Mouse (Mus musculus): ENCODE results near the gene Nrtn. TPM values are rescaled to one million over a fixed set of nuclear protein-coding genes. Genes with fewer than 3 reads are reported as not detected.

Nrtn gene
- polyA plus RNA-seq, 2 experiments: 24.1 to 31.9 TPM

- Histone ChIP-seq H3K4me3 (replicated peaks; ENCODE audit: low read length) (no peak overlapping the region), H3K4me2 (replicated peaks; ENCODE audit: low read depth, low read length, severe bottlenecking) (no peak overlapping the region), H3K4me1 (ENCODE audit: control insufficient read depth, insufficient read depth, low read length) (no peaks in the 10 kb centered on the region), H3K36me3 (ENCODE audit: control insufficient read depth, insufficient read depth, low read length) (peaks cover 92% of the 10 kb centered on the region), H3K9me3 (ENCODE audit: control insufficient read depth, low read length) (no peaks in the 10 kb centered on the region), H3K27me3 (ENCODE audit: control insufficient read depth, insufficient read depth, low read length) (no peaks in the 10 kb centered on the region), H3K9ac (ENCODE audit: low read depth, low read length, severe bottlenecking) (no peak overlapping the region), H3K27ac (replicated peaks; ENCODE audit: low read depth, low read length) (no peak overlapping the region)
- DNase-seq (ENCODE audit: low spot score): no peak
- no peak for TF ChIP-seq POLR2A (IDR thresholded peaks at IDR 0.05; ENCODE audit: borderline replicate concordance, extremely low read depth, insufficient read depth, insufficient read length)
- WGBS: 86% methylated on average over 3 of the region's 3 CpGs
- no peak for ATAC-seq (ENCODE audit: low FRiP score, low read depth)
Measured at GRCm38 (mm10) chr17:56709708-56710107, 47.6 kb downstream of the Nrtn start.

- no peak overlapping the region for H3K27ac ChIP-seq (replicated peaks; ENCODE audit: low read depth, low read length)
- peaks cover 97% of the 10 kb centered on the region for H3K36me3 ChIP-seq (ENCODE audit: control insufficient read depth, insufficient read depth, low read length)
- WGBS: 81% methylated on average over 4 of the region's 4 CpGs
- H3K4me1 ChIP-seq (ENCODE audit: control insufficient read depth, insufficient read depth, low read length): no peaks in the 10 kb centered on the region
- no peaks in the 10 kb centered on the region for H3K27me3 ChIP-seq (ENCODE audit: control insufficient read depth, insufficient read depth, low read length)
- DNase-seq (ENCODE audit: low spot score) (no peak), ATAC-seq (ENCODE audit: low FRiP score, low read depth) (no peak)
- H3K9me3 ChIP-seq (ENCODE audit: control insufficient read depth, low read length): no peaks in the 10 kb centered on the region
- no peak overlapping the region for H3K9ac ChIP-seq (ENCODE audit: low read depth, low read length, severe bottlenecking)
- no peak overlapping the region for H3K4me3 ChIP-seq (replicated peaks; ENCODE audit: low read length)
- no peak for TF ChIP-seq POLR2A (IDR thresholded peaks at IDR 0.05; ENCODE audit: borderline replicate concordance, extremely low read depth, insufficient read depth, insufficient read length)
- no peak overlapping the region for H3K4me2 ChIP-seq (replicated peaks; ENCODE audit: low read depth, low read length, severe bottlenecking)
Measured at GRCm38 (mm10) chr17:56708692-56709091, 48.6 kb downstream of the Nrtn start.

GRCm38 (mm10) chr17:56706515-56706914 lies 50.8 kb downstream of the Nrtn start:
- no peak overlapping the region for H3K4me2 ChIP-seq (replicated peaks; ENCODE audit: low read depth, low read length, severe bottlenecking)
- H3K27me3 ChIP-seq (ENCODE audit: control insufficient read depth, insufficient read depth, low read length): no peaks in the 10 kb centered on the region
- no peak for TF ChIP-seq POLR2A (IDR thresholded peaks at IDR 0.05; ENCODE audit: borderline replicate concordance, extremely low read depth, insufficient read depth, insufficient read length)
- WGBS: 85% methylated on average over 1 of the region's 1 CpGs
- DNase-seq (ENCODE audit: low spot score) (no peak), ATAC-seq (ENCODE audit: low FRiP score, low read depth) (no peak)
- H3K4me3 ChIP-seq (replicated peaks; ENCODE audit: low read length): no peak overlapping the region
- H3K9me3 ChIP-seq (ENCODE audit: control insufficient read depth, low read length): no peaks in the 10 kb centered on the region
- no peak overlapping the region for H3K9ac ChIP-seq (ENCODE audit: low read depth, low read length, severe bottlenecking)
- no peak overlapping the region for H3K27ac ChIP-seq (replicated peaks; ENCODE audit: low read depth, low read length)
- H3K36me3 ChIP-seq (ENCODE audit: control insufficient read depth, insufficient read depth, low read length): peaks cover 98% of the 10 kb centered on the region
- H3K4me1 ChIP-seq (ENCODE audit: control insufficient read depth, insufficient read depth, low read length): no peaks in the 10 kb centered on the region

DNA sequence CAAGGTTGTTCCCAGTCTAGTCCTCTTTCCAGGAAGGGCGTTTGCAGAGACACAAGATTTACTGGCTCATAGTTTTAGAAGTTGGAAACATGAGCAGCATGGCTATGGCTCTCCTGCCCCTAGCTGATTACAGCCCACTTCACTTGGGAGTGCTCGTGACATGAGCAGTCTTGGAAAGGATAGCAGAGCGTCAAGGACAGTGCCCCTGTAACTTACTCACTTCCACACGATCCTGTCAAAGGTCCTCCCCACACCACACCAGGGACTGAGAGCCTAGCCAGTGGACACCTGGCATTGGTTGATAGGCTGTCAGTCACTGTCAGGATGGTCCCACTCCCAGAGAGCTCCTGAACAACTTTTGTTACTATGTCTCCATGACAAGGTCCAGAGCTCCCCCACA lies 54.3 kb downstream of the Nrtn start:
- H3K4me2 ChIP-seq (replicated peaks; ENCODE audit: low read depth, low read length, severe bottlenecking): no peak overlapping the region
- H3K4me1 ChIP-seq (ENCODE audit: control insufficient read depth, insufficient read depth, low read length): no peaks in the 10 kb centered on the region
- DNase-seq (ENCODE audit: low spot score) (no peak), ATAC-seq (ENCODE audit: low FRiP score, low read depth) (no peak)
- no peak overlapping the region for H3K9ac ChIP-seq (ENCODE audit: low read depth, low read length, severe bottlenecking)
- 82% methylated on average over 4 of the region's 4 CpGs for WGBS
- no peak for TF ChIP-seq POLR2A (IDR thresholded peaks at IDR 0.05; ENCODE audit: borderline replicate concordance, extremely low read depth, insufficient read depth, insufficient read length)
- no peaks in the 10 kb centered on the region for H3K9me3 ChIP-seq (ENCODE audit: control insufficient read depth, low read length)
- no peak overlapping the region for H3K27ac ChIP-seq (replicated peaks; ENCODE audit: low read depth, low read length)
- H3K36me3 ChIP-seq (ENCODE audit: control insufficient read depth, insufficient read depth, low read length): peaks cover 98% of the 10 kb centered on the region
- no peak overlapping the region for H3K4me3 ChIP-seq (replicated peaks; ENCODE audit: low read length)
- H3K27me3 ChIP-seq (ENCODE audit: control insufficient read depth, insufficient read depth, low read length): no peaks in the 10 kb centered on the region

Other genes with a start within 250 kb of the Nrtn start
- not detected in 2 replicates for gene Znrf4, start 245.1 kb downstream of the Nrtn start, polyA plus RNA-seq (2012; rRNA removed)
- gene Znrf4, start 245.1 kb downstream of the Nrtn start, polyA plus RNA-seq (2014; fragmentation: Nextera tagmentation; extraction: Ambion mirVana): 0.17 TPM in 1 of 2 replicates, not detected in the other
- 7.7 and 8.7 TPM in 2 replicates for gene Gm20219, start 203.1 kb downstream of the Nrtn start, polyA plus RNA-seq (2012; rRNA removed)
- gene Gm20219, start 203.1 kb downstream of the Nrtn start, polyA plus RNA-seq (2014; fragmentation: Nextera tagmentation; extraction: Ambion mirVana): 5.7 and 9.1 TPM in 2 replicates
- gene Safb2, start 172.9 kb downstream of the Nrtn start, polyA plus RNA-seq (2012; rRNA removed): 99.9 and 133 TPM in 2 replicates
- gene Safb2, start 172.9 kb downstream of the Nrtn start, polyA plus RNA-seq (2014; fragmentation: Nextera tagmentation; extraction: Ambion mirVana): 52.1 and 66.3 TPM in 2 replicates
- 157 and 169 TPM in 2 replicates for gene Safb, start 172.7 kb downstream of the Nrtn start, polyA plus RNA-seq (2012; rRNA removed)
- gene Safb, start 172.7 kb downstream of the Nrtn start, polyA plus RNA-seq (2014; fragmentation: Nextera tagmentation; extraction: Ambion mirVana): 71.8 and 83.6 TPM in 2 replicates
- 112 and 141 TPM in 2 replicates for gene 2410015M20Rik, start 147.8 kb downstream of the Nrtn start, polyA plus RNA-seq (2012; rRNA removed)
- gene 2410015M20Rik, start 147.8 kb downstream of the Nrtn start, polyA plus RNA-seq (2014; fragmentation: Nextera tagmentation; extraction: Ambion mirVana): 257 and 294 TPM in 2 replicates
- 2,428 and 2,960 TPM in 2 replicates for gene Rpl36, start 144.1 kb downstream of the Nrtn start, polyA plus RNA-seq (2012; rRNA removed)
- 2,222 and 2,347 TPM in 2 replicates for gene Rpl36, start 144.1 kb downstream of the Nrtn start, polyA plus RNA-seq (2014; fragmentation: Nextera tagmentation; extraction: Ambion mirVana)
- 76.7 and 79.4 TPM in 2 replicates for gene Lonp1, start 130.6 kb downstream of the Nrtn start, polyA plus RNA-seq (2012; rRNA removed)
- gene Lonp1, start 130.6 kb downstream of the Nrtn start, polyA plus RNA-seq (2014; fragmentation: Nextera tagmentation; extraction: Ambion mirVana): 45.6 and 54.9 TPM in 2 replicates
- 1.0 TPM in 2 replicates for gene Catsperd, start 129.4 kb downstream of the Nrtn start, polyA plus RNA-seq (2012; rRNA removed)
- gene Catsperd, start 129.4 kb downstream of the Nrtn start, polyA plus RNA-seq (2014; fragmentation: Nextera tagmentation; extraction: Ambion mirVana): 0.48 and 0.58 TPM in 2 replicates
- 139 and 154 TPM in 2 replicates for gene Ranbp3, start 84.2 kb downstream of the Nrtn start, polyA plus RNA-seq (2012; rRNA removed)
- gene Ranbp3, start 84.2 kb downstream of the Nrtn start, polyA plus RNA-seq (2014; fragmentation: Nextera tagmentation; extraction: Ambion mirVana): 86.3 and 93.8 TPM in 2 replicates
- gene Ndufa11, start 39.8 kb downstream of the Nrtn start, polyA plus RNA-seq (2012; rRNA removed): 251 and 322 TPM in 2 replicates
- gene Ndufa11, start 39.8 kb downstream of the Nrtn start, polyA plus RNA-seq (2014; fragmentation: Nextera tagmentation; extraction: Ambion mirVana): 469 and 480 TPM in 2 replicates
- 23.4 and 24.1 TPM in 2 replicates for gene Vmac, start 39.5 kb downstream of the Nrtn start, polyA plus RNA-seq (2012; rRNA removed)
- 24.1 and 25.0 TPM in 2 replicates for gene Vmac, start 39.5 kb downstream of the Nrtn start, polyA plus RNA-seq (2014; fragmentation: Nextera tagmentation; extraction: Ambion mirVana)
- 107 and 144 TPM in 2 replicates for gene Dus3l, start 7.2 kb upstream of the Nrtn start, polyA plus RNA-seq (2012; rRNA removed)
- gene Dus3l, start 7.2 kb upstream of the Nrtn start, polyA plus RNA-seq (2014; fragmentation: Nextera tagmentation; extraction: Ambion mirVana): 43.6 and 44.4 TPM in 2 replicates
- gene Prr22, start 12.7 kb upstream of the Nrtn start, polyA plus RNA-seq (2012; rRNA removed): 4.5 and 5.0 TPM in 2 replicates
- gene Prr22, start 12.7 kb upstream of the Nrtn start, polyA plus RNA-seq (2014; fragmentation: Nextera tagmentation; extraction: Ambion mirVana): 0.58 and 0.97 TPM in 2 replicates
- 8.2 and 12.1 TPM in 2 replicates for gene Rfx2, start 73.5 kb upstream of the Nrtn start, polyA plus RNA-seq (2012; rRNA removed)
- 4.2 and 4.5 TPM in 2 replicates for gene Rfx2, start 73.5 kb upstream of the Nrtn start, polyA plus RNA-seq (2014; fragmentation: Nextera tagmentation; extraction: Ambion mirVana)
- 0.03 TPM in 1 of 2 replicates, not detected in the other for gene Acsbg2, start 116.9 kb upstream of the Nrtn start, polyA plus RNA-seq (2012; rRNA removed)
- gene Acsbg2, start 116.9 kb upstream of the Nrtn start, polyA plus RNA-seq (2014; fragmentation: Nextera tagmentation; extraction: Ambion mirVana): not detected in 2 replicates
- gene 1700061G19Rik, start 117.9 kb upstream of the Nrtn start, polyA plus RNA-seq (2012; rRNA removed): 0.03 and 0.08 TPM in 2 replicates
- gene 1700061G19Rik, start 117.9 kb upstream of the Nrtn start, polyA plus RNA-seq (2014; fragmentation: Nextera tagmentation; extraction: Ambion mirVana): 0.26 TPM in 2 replicates
- gene Mllt1, start 177.9 kb upstream of the Nrtn start, polyA plus RNA-seq (2012; rRNA removed): 98.3 and 132 TPM in 2 replicates
- 34.5 and 36.3 TPM in 2 replicates for gene Mllt1, start 177.9 kb upstream of the Nrtn start, polyA plus RNA-seq (2014; fragmentation: Nextera tagmentation; extraction: Ambion mirVana)
- gene Acer1, start 224.6 kb upstream of the Nrtn start, polyA plus RNA-seq (2012; rRNA removed): 1.0 and 1.5 TPM in 2 replicates
- 1.4 and 5.6 TPM in 2 replicates for gene Acer1, start 224.6 kb upstream of the Nrtn start, polyA plus RNA-seq (2014; fragmentation: Nextera tagmentation; extraction: Ambion mirVana)
- gene Clpp, start 232.8 kb upstream of the Nrtn start, polyA plus RNA-seq (2012; rRNA removed): 139 and 177 TPM in 2 replicates
- 150 and 155 TPM in 2 replicates for gene Clpp, start 232.8 kb upstream of the Nrtn start, polyA plus RNA-seq (2014; fragmentation: Nextera tagmentation; extraction: Ambion mirVana)
- gene Alkbh7, start 239.8 kb upstream of the Nrtn start, polyA plus RNA-seq (2012; rRNA removed): 25.1 and 33.9 TPM in 2 replicates
- gene Alkbh7, start 239.8 kb upstream of the Nrtn start, polyA plus RNA-seq (2014; fragmentation: Nextera tagmentation; extraction: Ambion mirVana): 40.6 and 41.8 TPM in 2 replicates
- gene Pspn, start 242.5 kb upstream of the Nrtn start, polyA plus RNA-seq (2012; rRNA removed): not detected in 2 replicates
- gene Pspn, start 242.5 kb upstream of the Nrtn start, polyA plus RNA-seq (2014; fragmentation: Nextera tagmentation; extraction: Ambion mirVana): not detected in 2 replicates

Measured in limb, embryonic 14.5 days (tissue).